Mouse (Mus musculus) gastrocnemius, postnatal 36 days (tissue): ENCODE measurements around the gene Stab2. TPM values are rescaled to one million over a fixed set of nuclear protein-coding genes. Genes with fewer than 3 reads are reported as not detected.

Experiments used
- DNase-seq, 2 experiments: peaks; one replicate each; pipeline ENCODE4 v3.0.0; 2022
- intact Hi-C: fragments of 180-260 bp; cut with DNase I; formaldehyde crosslinking; loops from one replicate; pipeline ENCODE4 v1.15.1; 2025
- total RNA-seq, 2 experiments: library from RNA; stranded (reverse); gene quantifications; 2 replicates each; pipeline ENCODE4 v1.2.3; 2021

The Stab2 gene
- total RNA-seq, 2 experiments from 2014 or later: 1.3 to 1.6 TPM

- intact Hi-C loops: no loop called here
- no peak for DNase-seq
These were observed 169.0 kb downstream of the Stab2 start for GRCm38 (mm10) chr10:86838827-86839226.

GRCm38 (mm10) chr10:86836784-86837183, 171.0 kb downstream of the Stab2 start:
- intact Hi-C loops: no loop called here

GRCm38 (mm10) chr10:86829515-86829914, 178.3 kb downstream of the Stab2 start:
- no peak for DNase-seq
- intact Hi-C loops: loop anchor here (5.0 kb wide), 1 partner anchor 47 kb away; no protein-coding TSS in a partner anchor

More at GRCm38 (mm10) chr10:86836784-86837183, 171.0 kb downstream of the Stab2 start:
- no peak for DNase-seq

- DNase-seq: no peak
- intact Hi-C loops: loop anchor here (5.0 kb wide), 1 partner anchor 46 kb away; no protein-coding TSS in a partner anchor
These were observed 179.3 kb downstream of the Stab2 start for GRCm38 (mm10) chr10:86828221-86829135.

- no peak for DNase-seq
- intact Hi-C loops: loop anchor here (5.0 kb wide), 1 partner anchor 45 kb away; no protein-coding TSS in a partner anchor
These were observed 180.9 kb downstream of the Stab2 start for GRCm38 (mm10) chr10:86826929-86827328.

- intact Hi-C loops: loop anchor here (5.0 kb wide), 1 partner anchor 44 kb away; no protein-coding TSS in a partner anchor
- peak; percentile 60 to 67 for DNase-seq
These were observed 181.8 kb downstream of the Stab2 start for GRCm38 (mm10) chr10:86825871-86826522.

- intact Hi-C loops: loop anchor here (5.0 kb wide), 1 partner anchor 43 kb away; no protein-coding TSS in a partner anchor
- DNase-seq: no peak
These were observed 183.0 kb downstream of the Stab2 start for GRCm38 (mm10) chr10:86824871-86825270.

GRCm38 (mm10) chr10:86824093-86824492, 183.7 kb downstream of the Stab2 start:
- intact Hi-C loops: no loop called here

GRCm38 (mm10) chr10:86821014-86821413, 186.8 kb downstream of the Stab2 start:
- intact Hi-C loops: no loop called here
- no peak for DNase-seq

More at GRCm38 (mm10) chr10:86824093-86824492, 183.7 kb downstream of the Stab2 start:
- no peak for DNase-seq

GRCm38 (mm10) chr10:86819649-86820165, 188.1 kb downstream of the Stab2 start:
- intact Hi-C loops: no loop called here

GRCm38 (mm10) chr10:86815133-86815532, 192.7 kb downstream of the Stab2 start:
- intact Hi-C loops: no loop called here
- DNase-seq: no peak

More at GRCm38 (mm10) chr10:86819649-86820165, 188.1 kb downstream of the Stab2 start:
- DNase-seq: no peak

GRCm38 (mm10) chr10:86814292-86815131, 193.3 kb downstream of the Stab2 start:
- DNase-seq: no peak
- intact Hi-C loops: no loop called here

GRCm38 (mm10) chr10:86810612-86811011, 197.2 kb downstream of the Stab2 start:
- intact Hi-C loops: no loop called here
- DNase-seq: no peak

GRCm38 (mm10) chr10:86810000-86810399, 197.8 kb downstream of the Stab2 start:
- intact Hi-C loops: no loop called here
- DNase-seq: peak; percentile 27 to 44

- intact Hi-C loops: no loop called here
- DNase-seq: no peak
These were observed 199.6 kb downstream of the Stab2 start for GRCm38 (mm10) chr10:86808013-86808758.

GRCm38 (mm10) chr10:86807362-86807761, 200.5 kb downstream of the Stab2 start:
- no peak for DNase-seq
- intact Hi-C loops: no loop called here

- DNase-seq: no peak
- intact Hi-C loops: no loop called here
These were observed 211.6 kb downstream of the Stab2 start for GRCm38 (mm10) chr10:86796073-86796741.

- intact Hi-C loops: no loop called here
- DNase-seq: peak in 1 of 2 experiments; percentile 25
These were observed 212.9 kb downstream of the Stab2 start for GRCm38 (mm10) chr10:86794794-86795535.
